Mouse (Mus musculus): ENCODE measurements around the gene Mylk.

Gene Mylk

GRCm38 (mm10) chr16:34936339-34936810 is 191.4 kb downstream of the Mylk start:
- DNase-seq (ENCODE audit: extremely low read depth, low read depth, low spot score) = no peak

GRCm38 (mm10) chr16:34937611-34938010 is 192.6 kb downstream of the Mylk start:
- DNase-seq (ENCODE audit: extremely low read depth, low read depth, low spot score) = no peak

DNA sequence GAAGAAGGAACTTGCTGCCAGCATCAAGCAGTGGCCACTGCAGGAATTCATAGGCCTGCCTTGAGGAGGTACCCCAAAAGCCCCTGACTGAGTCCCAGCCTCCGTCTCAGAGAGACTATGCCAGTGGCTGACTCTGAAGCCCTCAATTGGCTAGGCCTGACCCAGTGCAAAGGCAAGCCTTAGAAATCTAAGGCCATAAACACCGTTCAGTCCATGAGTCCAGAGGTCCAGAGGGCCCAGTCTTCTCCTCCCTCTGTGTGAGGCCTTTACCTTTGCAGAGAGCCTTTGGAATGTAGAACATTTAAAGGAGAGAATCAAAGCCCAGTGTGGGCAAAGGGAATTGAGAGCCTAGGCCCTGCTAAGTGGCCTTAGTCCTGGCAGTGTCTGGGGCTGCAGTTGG is 193.2 kb downstream of the Mylk start:
- DNase-seq (ENCODE audit: extremely low read depth, low read depth, low spot score) = no peak

DNA sequence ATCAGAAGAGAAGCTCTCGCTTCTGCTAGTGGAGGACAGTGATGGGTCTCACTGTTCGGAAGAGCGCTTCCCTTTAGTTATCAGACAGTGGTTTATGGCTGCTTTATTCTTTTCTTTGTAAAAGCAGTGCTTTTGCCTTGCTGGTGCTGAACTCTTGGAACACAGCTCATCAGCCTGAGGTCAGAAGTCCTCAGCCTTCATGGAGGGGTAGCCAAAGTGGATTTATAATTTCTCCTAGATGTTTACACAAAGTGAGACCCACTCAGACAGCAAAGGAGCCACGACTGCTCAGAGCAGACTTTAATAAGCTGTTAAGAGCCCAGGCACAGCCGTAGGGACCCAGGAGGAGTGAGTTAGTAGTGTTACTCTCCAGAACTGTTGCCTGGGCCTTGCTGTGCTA is 194.9 kb downstream of the Mylk start:
- DNase-seq (ENCODE audit: extremely low read depth, low read depth, low spot score) = no peak

- no peak for DNase-seq (ENCODE audit: extremely low read depth, low read depth, low spot score)
Measured at GRCm38 (mm10) chr16:34940363-34940762, 195.4 kb downstream of the Mylk start.

GRCm38 (mm10) chr16:34941915-34942314 is 196.9 kb downstream of the Mylk start:
- no peak for DNase-seq (ENCODE audit: extremely low read depth, low read depth, low spot score)

DNA sequence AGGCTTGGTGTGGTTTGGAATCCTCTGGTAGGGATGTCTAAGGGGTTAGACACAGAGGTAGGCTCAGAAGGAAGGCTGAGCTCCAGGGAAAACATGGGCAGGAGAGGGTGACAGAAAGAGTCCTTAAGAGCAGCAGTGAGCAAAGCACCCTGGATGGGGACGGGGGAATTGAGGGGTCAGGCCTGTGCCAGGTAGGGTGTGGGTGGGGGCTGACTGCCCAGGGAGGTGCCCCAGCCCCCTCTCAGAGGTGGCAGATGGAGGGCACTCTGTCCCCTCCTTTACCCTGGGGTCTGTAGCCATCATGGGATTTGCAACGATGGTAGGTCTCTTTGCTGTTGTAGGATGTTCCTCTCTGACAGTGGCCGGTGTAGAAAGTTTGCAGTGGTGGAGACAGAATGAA is 201.3 kb downstream of the Mylk start:
- no peak for DNase-seq (ENCODE audit: extremely low read depth, low read depth, low spot score)

DNA sequence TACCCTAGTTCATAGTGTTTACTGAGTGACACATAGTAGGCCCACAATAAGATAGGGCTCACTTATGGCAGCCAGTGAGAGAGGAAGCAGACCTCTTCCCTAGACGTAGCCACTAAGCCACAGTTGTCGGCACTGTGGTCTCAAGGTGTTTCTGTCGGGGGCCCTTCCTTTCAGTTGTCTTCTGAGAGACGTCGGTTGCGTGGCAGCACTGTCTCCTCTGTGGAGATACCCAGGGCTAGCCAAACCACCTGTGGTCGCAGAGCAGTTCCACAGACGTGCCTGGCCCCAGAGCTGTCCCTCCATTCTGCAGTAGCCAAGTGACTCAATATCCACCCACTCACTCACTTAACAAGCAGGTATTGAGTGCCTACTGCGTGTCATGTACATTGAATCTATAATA is 205.9 kb downstream of the Mylk start:
- no peak for DNase-seq (ENCODE audit: extremely low read depth, low read depth, low spot score)

DNA sequence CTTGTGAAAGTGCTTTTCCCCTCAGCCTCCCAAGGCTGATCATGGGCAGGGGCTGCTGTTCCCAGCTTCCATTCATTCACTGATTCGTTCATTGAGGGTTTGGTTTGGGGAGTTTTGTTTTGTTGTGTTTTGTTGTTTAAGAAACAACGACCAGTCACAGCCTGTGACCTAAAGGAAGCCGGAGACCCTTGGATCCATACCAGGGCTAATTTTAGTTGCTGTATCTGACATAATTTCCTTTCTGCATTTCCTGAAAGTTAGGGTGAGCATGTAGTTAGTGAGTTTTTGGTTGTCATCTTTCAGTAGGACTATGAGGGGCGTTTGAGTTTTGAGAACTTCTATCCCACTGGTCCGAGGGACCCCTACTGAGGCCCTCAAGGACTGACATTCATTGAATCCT is 207.2 kb downstream of the Mylk start:
- DNase-seq (ENCODE audit: extremely low read depth, low read depth, low spot score) = no peak

- no peak for DNase-seq (ENCODE audit: extremely low read depth, low read depth, low spot score)
Measured at GRCm38 (mm10) chr16:34952798-34953197, 207.8 kb downstream of the Mylk start.

DNA sequence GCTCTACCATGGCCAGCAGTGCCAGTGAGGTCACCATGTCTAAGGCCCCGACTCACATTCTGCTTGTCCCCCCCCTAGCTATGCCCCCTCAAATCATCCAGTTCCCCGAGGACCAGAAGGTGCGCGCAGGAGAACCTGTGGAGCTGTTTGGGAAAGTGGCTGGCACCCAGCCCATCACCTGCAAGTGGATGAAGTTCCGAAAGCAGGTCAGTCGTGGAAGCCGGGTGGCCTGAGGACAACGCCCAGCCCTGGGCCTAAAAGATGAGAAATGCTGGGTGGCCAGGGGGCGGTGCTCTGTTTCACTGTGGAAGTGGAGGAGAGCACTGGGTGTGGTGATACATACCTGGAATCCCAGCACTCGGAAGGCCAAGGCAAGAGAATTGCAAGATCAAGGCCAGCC is 208.5 kb downstream of the Mylk start:
- DNase-seq (ENCODE audit: extremely low read depth, low read depth, low spot score) = no peak

GRCm38 (mm10) chr16:34957487-34958230 is 212.6 kb downstream of the Mylk start:
- no peak for DNase-seq (ENCODE audit: extremely low read depth, low read depth, low spot score)

GRCm38 (mm10) chr16:34958667-34959066 is 213.7 kb downstream of the Mylk start:
- no peak for DNase-seq (ENCODE audit: extremely low read depth, low read depth, low spot score)

- no peak for DNase-seq (ENCODE audit: extremely low read depth, low read depth, low spot score)
Measured at GRCm38 (mm10) chr16:34959261-34959660, 214.3 kb downstream of the Mylk start.

- DNase-seq (ENCODE audit: extremely low read depth, low read depth, low spot score) = no peak
Measured at GRCm38 (mm10) chr16:34960243-34960642, 215.2 kb downstream of the Mylk start.

- DNase-seq (ENCODE audit: extremely low read depth, low read depth, low spot score) = no peak
Measured at GRCm38 (mm10) chr16:34960866-34961582, 216.0 kb downstream of the Mylk start.

DNA sequence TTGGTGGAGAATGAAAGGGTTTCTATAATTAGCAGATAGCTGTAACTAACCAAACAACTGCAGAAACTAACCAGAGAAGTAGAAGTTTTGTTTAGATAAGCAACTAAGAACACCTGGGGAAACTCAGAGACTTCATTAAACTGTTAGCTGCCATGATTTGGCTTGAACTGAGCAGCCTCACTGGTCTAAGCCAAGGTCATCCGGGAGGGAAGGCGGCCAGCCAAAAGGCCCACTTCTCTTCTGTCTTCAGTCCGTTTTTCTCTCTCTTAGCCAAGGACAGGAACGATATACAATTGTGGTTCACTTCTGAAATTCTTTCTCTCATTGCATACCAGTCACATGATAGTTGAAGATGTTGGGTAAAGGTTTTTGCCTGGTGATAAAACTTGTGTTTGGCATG is 217.3 kb downstream of the Mylk start:
- no peak for DNase-seq (ENCODE audit: extremely low read depth, low read depth, low spot score)

DNA sequence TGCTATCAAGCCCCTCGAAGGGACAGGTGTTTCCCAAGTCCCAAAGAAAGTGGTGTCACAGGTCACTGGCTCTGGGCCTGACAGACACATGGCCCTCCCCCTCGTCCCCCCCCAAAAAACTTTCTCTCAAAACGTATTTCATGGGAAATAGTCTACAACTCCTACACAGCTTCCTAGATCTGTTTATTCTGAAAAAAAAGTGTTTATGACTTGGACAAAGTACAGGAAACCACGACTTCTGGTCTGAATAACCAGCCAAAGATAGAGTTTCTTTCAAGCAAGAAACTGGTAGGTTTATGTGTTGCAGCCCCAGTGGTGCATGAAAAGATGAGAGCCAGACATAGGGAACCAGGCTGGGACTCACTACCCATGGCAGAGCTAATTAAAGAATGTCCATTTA is 218.0 kb downstream of the Mylk start:
- DNase-seq (ENCODE audit: extremely low read depth, low read depth, low spot score) = no peak

- DNase-seq (ENCODE audit: extremely low read depth, low read depth, low spot score) = no peak
Measured at GRCm38 (mm10) chr16:34966620-34967081, 221.6 kb downstream of the Mylk start.

DNA sequence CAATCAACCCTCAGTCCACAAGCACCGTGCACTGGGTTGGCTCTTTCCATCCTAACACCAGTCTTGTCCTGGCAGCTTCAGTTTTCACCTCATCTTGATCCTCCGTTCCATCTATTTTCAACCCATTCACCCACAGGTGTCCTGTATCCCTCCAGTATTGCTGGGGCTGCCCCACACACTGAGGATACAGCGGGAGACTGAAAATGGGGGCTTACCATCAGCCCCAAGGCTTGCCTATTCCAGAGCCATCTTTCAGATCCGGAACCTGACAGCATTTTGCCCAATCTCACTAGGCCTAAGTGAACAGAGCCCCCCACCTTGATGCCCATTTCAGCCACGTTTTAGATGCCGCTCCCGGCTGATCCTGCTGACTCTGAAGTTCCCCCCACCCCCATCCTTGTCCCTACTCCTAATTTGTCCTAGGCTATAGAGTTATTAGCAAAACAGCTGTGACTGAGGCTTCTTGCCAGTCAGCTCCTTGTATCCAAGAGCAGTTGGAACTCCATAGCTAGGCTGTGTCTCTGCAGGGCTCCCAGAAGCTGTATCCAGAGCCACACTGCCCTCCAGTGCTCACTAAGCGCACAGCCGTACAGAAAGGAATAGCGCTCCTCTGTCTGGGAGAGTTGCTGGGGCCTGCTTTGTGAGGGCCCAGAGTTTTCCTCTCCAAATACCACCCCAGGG is 222.2 kb downstream of the Mylk start:
- DNase-seq (ENCODE audit: extremely low read depth, low read depth, low spot score) = no peak

DNA sequence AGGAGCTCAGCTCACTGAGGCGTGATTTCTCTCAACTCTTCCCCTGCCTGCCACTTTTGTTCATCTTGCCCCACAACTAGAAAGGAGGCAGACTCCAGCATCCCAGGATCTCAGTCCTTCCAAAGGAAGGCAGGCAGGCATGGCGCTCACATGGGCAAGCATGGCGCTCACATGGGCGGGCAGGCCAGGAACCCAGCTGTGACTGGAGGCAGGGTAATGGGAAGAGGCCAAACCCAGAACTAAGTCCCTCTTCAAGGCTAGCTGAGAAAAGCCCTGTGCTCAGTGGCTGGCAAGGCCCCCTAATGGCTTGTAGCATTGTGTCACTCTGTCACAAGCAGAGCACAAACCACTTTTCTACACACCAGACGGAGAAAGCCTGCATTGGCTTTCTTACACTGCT is 223.2 kb downstream of the Mylk start:
- no peak for DNase-seq (ENCODE audit: extremely low read depth, low read depth, low spot score)

GRCm38 (mm10) chr16:34972471-34972870 is 227.5 kb downstream of the Mylk start:
- no peak for DNase-seq (ENCODE audit: extremely low read depth, low read depth, low spot score)
